Mouse (Mus musculus) thymus, postnatal 36 days (tissue): ENCODE results near the gene Vps18.

ENCODE experiments used
- DNase-seq, 2 experiments: peaks; one replicate each; pipeline ENCODE4 v3.0.0; 2022; ENCODE audit warnings: mixed read lengths in 2 of 2

Vps18 gene

DNA sequence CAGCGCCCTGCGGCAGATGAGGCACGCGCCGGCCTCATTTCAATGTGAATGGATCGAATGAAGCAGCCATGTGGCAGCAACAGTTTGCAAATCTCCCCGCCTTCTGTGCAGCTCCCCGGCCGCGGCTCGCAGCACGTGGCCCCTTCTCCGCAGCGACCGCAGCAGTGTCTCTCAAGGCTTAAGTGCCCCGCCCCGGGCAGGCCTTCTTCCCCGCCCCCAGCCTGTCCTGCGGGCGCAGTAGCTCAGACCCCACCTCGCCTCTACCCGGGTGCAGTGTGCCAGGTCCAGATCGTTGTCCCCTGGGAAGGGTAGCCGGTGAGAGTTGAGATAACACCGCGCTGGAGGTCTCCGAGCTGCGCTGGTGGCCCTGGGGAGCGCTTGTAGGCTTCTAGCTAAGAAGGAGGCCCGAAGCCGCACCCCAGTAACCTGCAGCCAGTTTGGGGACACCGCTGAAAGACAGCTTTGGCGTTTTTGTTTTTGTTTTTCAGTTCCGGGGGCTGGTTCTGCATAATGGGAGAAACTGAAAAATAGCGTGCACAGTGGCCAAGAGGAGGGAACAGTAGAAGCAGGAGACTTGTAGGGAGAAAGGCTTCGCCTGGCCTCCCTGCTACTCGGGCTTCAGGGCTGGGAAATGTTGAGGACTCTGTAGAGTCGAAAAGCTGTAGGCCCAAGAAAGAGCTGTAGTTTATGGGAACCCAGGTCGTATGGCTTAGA, 34.2 kb downstream of the Vps18 start:
- DNase-seq, result peak in 1 of 2 experiments; percentile 23

DNA sequence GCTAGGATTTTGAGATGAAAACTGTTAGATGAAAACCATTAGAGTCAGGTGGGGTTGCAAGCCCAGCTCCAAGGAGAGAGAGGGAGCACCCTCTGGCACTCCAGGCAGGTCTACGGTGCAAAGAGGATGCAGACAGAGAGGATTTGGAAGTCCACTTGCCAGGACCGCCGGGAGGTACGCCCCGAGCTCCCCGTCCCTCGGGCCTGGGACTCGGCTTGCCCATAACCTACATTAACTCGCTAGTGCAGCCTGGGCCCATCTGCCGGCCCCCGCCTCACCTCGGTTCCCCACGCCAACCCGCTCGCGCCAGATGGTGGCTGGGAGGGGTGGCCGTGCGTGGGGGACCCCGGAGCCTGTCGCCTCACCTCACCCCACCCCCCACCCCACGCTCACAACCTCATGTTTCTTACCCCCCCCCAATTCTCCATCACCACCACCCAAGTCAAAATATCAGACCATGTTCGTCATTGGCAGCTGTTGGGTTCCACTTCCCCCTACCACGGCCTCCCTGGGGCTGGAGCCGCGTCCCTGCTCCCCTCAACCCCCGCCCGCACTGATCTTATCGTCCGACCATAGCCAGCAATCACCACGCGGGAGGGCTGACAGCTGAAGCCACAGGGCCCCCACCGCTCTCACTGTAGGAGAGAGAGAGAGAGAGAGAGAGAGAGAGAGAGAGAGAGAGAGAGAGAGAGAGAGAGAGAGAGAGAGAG, 35.5 kb downstream of the Vps18 start:
- DNase-seq, result no peak

DNA sequence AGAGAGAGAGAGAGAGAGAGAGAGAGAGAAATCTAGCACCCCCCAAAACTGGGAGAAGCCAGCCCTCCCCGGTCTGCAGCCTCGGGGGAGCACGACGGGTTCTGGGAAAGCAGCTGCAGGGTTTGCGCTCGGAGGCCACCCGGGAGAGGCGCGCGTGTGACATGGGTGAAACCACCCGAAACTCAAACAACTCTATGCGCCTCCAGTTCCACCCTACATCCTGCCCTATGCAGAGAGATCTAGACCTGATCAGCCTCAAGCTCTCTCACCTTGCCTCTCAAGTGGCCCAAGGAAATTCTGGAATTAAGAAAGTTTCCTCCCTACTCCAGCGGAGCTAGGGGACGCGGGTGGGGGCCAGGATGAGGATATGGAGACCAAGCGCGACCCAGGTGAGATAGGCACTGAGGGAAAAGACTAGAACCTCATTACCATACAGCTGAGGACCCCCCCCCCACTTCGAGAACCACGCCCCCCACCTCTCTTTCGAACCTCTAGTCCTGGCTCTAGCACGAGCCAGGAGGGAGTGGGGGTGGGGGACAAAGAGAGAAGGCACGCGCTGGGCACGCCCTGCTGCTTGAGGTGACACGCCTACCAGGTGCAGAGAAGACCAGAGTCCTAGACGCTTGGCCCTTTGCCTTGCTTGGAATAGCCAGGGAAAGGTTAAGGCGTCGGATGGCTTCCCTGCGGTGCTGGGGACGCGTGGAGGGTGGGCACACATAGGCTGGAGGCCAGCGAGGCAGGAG, 36.2 kb downstream of the Vps18 start:
- no peak for DNase-seq

DNA sequence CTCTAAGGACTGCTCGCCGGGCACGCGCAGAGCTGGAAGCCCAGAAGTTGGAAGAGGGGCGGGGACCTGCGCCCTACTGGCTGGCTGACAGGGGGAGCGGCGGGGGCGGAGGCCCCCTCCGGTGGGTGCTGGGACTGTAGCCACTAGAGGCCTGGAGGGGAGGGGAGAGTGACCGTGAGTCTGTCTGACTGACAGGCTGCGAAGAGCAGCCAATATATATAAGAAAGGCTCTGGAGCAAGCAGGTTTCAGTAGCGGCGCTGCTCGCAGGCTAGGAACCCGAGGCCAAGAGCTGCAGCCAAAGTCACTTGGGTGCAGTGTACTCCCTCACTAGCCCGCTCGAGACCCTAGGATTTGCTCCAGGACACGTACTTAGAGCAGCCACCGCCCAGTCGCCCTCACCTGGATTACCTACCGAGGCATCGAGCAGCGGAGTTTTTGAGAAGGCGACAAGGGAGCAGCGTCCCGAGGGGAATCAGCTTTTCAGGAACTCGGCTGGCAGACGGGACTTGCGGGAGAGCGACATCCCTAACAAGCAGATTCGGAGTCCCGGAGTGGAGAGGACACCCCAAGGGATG, 37.1 kb downstream of the Vps18 start, which contains the start of gene Dll4:
TSS of gene Dll4 (plus strand) at position 217 of the 576 bp plus-strand sequence.
- no peak for DNase-seq

DNA sequence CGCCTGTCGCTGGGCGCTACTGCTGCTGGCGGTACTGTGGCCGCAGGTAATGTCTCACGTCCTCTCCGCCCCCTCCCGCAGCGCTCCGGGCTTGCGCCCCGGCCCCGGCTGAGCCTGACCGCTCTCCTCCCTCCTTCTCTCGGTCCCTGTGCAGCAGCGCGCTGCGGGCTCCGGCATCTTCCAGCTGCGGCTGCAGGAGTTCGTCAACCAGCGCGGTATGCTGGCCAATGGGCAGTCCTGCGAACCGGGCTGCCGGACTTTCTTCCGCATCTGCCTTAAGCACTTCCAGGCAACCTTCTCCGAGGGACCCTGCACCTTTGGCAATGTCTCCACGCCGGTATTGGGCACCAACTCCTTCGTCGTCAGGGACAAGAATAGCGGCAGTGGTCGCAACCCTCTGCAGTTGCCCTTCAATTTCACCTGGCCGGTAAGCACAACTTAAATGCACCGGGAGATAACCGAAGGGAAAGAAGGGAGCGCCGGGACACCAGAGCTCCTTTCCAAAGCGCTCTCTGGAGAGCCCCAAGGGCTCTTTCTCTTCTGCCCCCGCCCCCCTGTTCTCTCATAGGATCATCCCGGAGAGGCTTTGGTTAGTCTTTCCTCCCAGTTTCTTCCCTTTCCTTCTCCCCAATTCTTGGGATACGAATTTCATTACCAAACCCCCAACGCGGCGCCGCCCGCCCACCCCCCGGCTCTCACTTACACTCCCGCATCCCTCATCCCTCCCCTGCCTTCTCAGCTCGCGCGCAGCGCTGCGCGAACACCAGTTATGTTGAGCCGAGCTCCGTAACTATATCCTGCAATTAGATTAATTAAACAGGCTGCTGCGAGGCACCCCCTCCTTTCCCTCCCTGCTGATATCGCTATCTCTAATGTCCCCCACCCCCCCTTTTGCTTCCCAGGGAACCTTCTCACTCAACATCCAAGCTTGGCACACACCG, 37.9 kb downstream of the Vps18 start:
- no peak for DNase-seq

DNA sequence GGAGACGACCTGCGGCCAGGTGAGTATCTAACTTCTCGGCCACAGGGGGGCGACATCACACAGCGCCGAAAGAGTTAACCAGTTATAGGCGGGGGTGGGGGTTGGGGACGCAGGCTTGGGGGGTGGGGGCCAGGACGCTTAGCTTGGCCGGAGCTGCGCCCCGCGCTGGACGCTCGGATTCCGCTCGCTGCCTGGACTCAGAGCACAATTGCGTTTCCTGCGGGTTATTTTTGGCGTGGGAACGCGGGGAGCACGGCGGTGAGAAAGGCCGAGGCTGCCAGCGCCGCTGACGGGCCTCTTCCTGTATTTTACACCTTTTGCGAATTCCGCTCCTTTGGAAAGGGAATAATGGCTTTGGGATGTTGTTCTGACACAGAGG, 38.6 kb downstream of the Vps18 start:
- DNase-seq, result peak; percentile 51 to 65

DNA sequence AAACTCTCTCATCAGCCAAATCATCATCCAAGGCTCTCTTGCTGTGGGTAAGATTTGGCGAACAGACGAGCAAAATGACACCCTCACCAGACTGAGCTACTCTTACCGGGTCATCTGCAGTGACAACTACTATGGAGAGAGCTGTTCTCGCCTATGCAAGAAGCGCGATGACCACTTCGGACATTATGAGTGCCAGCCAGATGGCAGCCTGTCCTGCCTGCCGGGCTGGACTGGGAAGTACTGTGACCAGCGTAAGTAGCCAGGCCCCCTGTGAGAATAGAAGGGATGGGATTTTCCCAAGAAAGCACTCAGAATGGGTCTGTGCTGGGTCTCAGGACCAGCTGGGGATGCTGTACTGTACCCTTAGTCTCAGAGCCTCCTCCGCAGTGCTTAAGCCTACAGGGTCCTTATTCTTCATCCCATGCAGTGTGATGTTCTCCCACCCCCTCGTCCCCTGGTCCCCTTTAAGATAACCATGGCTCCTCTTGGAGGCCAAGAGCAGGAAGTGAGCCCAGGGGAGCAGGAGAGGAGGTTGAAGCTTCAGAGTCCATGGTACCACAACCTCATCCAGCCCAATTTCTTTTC, 39.5 kb downstream of the Vps18 start:
- no peak for DNase-seq

DNA sequence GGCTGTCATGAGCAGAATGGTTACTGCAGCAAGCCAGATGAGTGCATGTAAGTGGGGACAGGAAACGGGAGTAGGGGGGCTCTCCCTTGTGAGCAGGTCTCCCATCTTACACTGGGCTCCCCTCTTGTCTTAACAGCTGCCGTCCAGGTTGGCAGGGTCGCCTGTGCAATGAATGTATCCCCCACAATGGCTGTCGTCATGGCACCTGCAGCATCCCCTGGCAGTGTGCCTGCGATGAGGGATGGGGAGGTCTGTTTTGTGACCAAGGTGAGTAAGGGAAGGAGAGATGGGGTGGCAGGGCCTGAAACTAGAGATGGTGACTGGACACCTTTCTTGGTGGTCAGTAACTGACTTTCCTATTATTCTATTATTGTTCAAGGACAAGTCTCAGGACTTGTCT, 40.0 kb downstream of the Vps18 start:
- DNase-seq, result no peak

DNA sequence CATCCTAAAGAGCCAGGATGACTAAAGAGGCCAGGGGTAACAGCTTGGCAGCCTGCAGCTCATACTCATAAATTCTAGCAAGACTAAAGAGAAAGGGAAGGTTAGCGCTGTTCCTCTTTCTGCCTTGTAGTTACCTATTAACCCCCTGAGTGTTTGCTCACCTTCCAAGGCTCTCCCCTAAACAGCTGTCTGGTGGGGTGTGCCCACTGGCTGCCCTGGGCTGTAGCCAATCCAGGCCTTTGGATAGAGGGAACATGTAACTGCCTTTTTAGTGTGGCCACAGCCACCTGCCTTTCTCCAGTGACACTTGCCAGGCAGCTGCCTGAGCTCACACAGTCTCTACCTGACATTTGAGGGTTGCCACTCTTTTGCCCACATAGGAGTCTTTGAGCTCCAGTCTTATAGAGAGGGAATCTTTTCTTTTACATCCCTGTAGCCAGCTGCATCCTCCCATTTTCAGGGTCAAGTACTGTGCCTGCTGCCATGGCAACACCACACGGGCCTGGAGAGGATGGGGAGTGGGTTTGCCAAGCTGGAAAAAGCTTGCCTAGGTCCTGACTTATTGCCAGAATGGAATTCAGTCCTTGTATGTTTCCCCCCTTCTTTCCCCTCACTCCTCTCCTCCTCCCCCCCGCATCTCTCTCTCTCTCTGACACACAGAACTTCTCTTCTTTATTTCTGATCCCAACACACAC, 40.7 kb downstream of the Vps18 start:
- no peak for DNase-seq

DNA sequence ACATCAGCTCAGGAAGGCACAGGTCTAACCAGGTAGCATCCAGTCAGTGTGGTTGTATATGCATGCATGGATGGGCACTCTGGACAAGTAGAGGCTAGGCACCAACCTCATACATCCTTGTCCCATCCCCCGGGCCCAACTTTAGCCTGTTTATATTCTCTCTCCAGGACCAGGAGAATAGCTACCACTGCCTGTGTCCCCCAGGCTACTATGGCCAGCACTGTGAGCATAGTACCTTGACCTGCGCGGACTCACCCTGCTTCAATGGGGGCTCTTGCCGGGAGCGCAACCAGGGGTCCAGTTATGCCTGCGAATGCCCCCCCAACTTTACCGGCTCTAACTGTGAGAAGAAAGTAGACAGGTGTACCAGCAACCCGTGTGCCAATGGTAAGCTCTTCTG, 42.3 kb downstream of the Vps18 start:
- no peak for DNase-seq

DNA sequence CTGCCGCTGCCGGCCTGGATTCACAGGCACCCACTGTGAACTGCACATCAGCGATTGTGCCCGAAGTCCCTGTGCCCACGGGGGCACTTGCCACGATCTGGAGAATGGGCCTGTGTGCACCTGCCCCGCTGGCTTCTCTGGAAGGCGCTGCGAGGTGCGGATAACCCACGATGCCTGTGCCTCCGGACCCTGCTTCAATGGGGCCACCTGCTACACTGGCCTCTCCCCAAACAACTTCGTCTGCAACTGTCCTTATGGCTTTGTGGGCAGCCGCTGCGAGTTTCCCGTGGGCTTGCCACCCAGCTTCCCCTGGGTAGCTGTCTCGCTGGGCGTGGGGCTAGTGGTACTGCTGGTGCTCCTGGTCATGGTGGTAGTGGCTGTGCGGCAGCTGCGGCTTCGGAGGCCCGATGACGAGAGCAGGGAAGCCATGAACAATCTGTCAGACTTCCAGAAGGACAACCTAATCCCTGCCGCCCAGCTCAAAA, 43.7 kb downstream of the Vps18 start:
- no peak for DNase-seq

DNA sequence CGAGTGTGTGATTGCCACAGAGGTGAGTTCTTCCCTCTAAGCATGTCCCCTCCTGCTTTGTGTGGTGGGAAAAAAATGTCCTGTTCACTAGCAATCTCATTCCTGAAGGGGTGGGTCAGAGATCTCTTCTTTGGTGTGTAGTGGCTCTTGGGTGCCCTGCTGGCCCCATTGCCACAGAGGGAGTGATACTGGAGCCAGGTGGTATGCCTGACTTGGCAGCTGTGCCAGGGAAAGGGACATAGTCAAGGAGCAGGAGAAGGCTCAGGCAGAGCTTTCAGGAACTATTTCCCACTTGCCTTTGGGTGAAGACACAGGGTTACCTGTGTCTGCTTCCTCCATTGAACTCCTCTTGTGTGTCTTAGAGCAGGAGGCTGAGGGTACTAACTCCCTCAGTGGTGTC, 45.6 kb downstream of the Vps18 start:
- DNase-seq, result no peak

DNA sequence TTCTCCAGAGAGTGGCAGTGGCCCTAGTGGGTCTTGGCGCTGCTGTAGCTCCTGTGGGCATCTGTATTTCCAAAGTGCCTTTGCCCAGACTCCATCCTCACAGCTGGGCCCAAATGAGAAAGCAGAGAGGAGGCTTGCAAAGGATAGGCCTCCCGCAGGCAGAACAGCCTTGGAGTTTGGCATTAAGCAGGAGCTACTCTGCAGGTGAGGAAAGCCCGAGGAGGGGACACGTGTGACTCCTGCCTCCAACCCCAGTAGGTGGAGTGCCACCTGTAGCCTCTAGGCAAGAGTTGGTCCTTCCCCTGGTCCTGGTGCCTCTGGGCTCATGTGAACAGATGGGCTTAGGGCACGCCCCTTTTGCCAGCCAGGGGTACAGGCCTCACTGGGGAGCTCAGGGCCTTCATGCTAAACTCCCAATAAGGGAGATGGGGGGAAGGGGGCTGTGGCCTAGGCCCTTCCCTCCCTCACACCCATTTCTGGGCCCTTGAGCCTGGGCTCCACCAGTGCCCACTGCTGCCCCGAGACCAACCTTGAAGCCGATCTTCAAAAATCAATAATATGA, 46.5 kb downstream of the Vps18 start:
- no peak for DNase-seq

DNA sequence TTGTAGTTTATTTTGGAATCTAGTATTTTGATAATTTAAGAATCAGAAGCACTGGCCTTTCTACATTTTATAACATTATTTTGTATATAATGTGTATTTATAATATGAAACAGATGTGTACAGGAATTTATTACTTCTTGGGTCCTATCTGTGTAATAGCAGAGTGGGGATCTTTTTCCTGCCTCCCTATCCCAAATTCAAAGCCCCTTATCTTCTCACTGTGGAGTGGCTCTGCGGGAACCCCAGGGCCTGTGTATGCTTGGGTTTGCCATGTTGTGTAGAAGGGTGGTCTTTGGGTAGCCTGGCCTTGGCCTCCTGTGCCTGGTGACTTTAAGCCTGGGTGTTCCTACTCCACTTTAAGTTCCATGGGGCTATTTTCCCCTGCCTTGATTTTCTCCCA, 47.0 kb downstream of the Vps18 start:
- no peak for DNase-seq

DNA sequence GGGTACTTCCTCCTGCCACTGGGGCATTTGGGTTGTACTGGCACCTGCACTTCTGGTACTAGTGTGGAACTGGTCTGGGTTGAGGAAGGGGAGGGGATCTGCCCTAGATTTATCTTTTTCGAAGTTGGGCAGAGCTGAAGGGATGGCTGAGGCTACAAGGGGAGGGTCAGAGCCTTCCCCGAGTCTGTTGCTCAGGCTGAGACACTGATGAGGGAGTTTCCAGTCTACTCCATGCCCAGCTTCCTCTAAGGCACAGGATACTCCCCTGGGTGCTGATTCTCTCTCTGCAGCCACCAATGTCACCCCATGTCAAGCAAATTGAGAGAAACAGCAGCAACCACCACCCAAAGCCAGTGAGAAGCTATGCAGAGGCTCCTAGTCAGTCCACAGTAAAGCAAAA, 47.5 kb downstream of the Vps18 start:
- DNase-seq, result no peak

DNA sequence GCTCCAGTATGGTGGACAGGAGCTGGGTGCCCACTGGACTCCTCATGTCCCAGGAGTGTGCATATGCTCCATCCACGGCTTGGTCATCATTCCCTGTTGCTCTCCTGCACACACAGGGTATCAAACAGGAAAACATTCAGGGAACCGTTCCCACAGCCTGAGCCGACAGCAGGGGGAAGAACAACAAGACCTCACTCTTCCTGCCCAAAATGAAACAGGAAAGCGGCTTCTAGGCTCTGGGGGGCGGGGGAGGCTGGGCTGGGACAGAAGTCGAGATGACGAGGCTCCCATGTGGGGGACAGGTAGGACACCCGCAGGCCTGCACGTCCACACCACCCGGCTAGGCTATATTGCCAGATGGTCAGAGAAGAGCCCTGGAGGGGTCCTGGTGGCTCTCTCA, 47.9 kb downstream of the Vps18 start:
- peak; percentile 34 to 35 for DNase-seq

DNA sequence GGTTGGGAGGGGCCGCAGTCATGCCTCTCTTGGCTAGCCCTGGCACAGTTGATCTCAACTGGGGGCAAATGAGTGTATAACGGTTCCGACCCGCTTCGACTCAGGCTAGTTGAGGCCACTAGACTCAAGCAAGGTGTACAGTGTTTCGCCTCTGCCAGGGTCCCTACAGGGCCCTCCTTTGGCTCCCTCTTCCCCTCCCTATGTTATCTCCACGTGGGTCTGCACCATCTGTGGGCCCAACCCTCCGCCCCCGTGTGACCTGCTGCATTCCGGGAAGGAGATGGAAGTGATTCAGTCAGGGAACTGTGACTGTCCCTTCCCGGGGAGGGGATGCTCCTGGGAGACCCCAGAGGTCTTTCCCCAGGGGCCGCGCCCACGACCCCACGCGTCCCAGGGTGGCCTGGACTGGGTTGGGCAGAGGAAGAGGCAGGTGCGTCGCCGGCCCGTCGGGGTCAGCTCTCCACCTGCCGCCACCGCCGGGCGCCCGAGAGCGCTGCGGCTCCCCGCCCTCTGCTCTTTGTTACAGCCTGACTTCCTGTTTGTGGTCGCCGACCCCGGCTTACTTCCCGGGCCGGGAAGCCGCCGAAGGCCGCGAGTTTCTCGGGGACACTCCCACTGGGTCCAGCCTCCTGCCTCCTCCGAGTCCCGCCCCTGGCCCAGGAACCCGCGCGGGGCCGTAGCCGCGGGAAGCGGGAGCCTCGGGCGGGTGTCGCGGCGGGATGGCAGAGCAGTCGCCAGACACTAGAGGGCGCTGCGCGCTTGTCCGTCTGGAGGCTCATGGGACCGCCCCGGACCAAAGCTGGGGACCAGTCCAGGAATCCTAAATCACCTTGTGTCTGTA, 49.1 kb downstream of the Vps18 start:
- DNase-seq, result peak; percentile 85 to 87

DNA sequence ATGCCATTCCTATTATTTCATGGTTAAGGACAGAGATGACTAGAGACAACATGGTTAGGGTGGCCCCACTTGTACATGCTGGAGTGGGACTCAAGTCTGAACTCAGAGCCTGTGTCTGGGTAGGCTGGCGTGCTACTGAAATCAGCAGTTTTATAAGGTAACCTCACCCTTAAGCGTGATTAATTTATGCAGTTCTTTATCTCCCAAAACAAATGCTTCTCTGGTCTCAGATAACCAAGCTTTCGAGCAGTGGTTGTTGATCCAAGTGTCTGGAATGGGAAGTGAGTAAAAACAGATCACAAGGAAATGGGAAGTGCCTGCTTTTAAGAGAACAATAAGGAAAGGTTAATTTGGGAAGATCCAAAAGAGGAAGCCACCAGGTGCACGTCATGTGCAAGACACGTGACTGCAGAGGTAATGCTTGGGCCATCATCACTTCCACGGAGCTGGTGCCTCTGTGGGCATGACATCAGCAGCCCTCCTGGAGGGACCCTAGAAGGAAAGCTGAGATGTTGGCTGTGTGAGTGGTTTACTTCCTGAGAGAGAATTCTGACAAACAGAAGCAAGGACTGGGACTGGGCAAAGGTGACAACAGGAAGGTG, 56.1 kb downstream of the Vps18 start:
- no peak for DNase-seq
